Mouse (Mus musculus) erythroid progenitor cell, adult 5-6 weeks (primary cell): ENCODE measurements around the gene Hist1h2bn. TPM values are rescaled to one million over a fixed set of nuclear protein-coding genes. Genes with fewer than 3 reads are reported as not detected.
A peak's percentile ranks its signal among the peaks of the same experiment; 100 is the strongest.

Source experiments
- ATAC-seq: replicated peaks from 2 replicates; pipeline ENCODE4 v1.8.0; 2016; ENCODE audit warnings: moderate number of reproducible peaks, mild to moderate bottlenecking, moderate TSS enrichment, inconsistent platforms; ENCODE audit not compliant: poor library complexity, low FRiP score, severe bottlenecking
- total RNA-seq, 2 experiments: library from RNA; stranded (forward) in 1 of 2; stranded (reverse) in 1 of 2; fragments of 150-400 nt in 1 of 2; fragments of 186-747, 209-891 nt in 1 of 2; gene quantifications; 2 replicates each; pipeline versions ENCODE4 v1.2.3 to v1.2.4; 2015 to 2017; ENCODE audit warnings: low replicate concordance in 2 of 2

Gene Hist1h2bn
- total RNA-seq, 2 experiments from 2014 or later, result 1,688 to 7,011 TPM

- peak; percentile 53 for ATAC-seq
Measured at GRCm38 (mm10) chr13:21778814-21779766, 25.2 kb downstream of the Hist1h2bn start.

- peak; percentile 43 for ATAC-seq
Measured at GRCm38 (mm10) chr13:21779767-21780731, 26.1 kb downstream of the Hist1h2bn start, which contains the start of gene Hist1h1b. Hist1h1b (minus strand) TSS chr13:21780625.

DNA sequence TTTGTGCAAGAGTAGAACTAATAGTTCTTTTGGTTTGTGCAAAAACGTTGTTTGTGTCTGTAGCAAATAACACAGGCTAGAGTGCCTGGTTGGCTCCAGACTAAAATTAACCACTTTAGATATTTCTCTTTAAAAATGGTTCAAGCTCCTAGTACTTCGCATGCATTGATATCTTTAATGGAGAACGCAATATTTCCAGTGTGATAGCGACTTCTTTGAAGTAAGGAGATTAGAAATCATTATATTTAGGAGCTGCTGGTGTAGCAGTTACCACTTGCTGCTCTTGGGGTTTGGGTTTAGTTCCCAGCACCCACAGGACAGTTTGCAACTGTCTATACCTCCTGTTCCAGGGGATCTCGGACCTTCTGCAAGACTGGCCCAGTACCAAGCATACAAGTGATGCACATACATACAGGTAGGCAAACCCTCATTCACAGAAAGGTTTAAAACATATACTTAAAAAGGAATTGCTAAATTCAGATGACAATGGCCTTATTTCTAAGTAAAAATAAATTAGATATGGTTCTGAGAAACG, 27.2 kb downstream of the Hist1h2bn start:
- no peak for ATAC-seq

DNA sequence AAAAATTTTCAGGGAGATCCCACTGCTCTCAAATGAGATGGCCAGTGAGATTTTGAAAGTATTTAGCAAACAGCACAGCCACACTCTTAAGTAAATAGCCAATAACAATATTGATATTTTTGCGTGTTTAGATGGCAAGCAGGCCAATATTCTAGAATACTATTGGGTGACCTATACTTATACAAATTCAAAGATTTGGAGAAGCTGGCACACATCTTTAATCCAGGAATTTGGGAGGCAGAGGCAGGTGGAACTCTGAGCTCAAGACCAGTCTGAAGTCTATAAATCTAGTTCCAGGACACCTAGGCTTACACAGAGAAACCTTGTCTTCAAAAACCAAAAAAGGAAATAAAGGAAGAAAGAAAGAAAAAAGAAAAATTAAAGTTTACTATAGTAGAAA, 27.7 kb downstream of the Hist1h2bn start:
- no peak for ATAC-seq

DNA sequence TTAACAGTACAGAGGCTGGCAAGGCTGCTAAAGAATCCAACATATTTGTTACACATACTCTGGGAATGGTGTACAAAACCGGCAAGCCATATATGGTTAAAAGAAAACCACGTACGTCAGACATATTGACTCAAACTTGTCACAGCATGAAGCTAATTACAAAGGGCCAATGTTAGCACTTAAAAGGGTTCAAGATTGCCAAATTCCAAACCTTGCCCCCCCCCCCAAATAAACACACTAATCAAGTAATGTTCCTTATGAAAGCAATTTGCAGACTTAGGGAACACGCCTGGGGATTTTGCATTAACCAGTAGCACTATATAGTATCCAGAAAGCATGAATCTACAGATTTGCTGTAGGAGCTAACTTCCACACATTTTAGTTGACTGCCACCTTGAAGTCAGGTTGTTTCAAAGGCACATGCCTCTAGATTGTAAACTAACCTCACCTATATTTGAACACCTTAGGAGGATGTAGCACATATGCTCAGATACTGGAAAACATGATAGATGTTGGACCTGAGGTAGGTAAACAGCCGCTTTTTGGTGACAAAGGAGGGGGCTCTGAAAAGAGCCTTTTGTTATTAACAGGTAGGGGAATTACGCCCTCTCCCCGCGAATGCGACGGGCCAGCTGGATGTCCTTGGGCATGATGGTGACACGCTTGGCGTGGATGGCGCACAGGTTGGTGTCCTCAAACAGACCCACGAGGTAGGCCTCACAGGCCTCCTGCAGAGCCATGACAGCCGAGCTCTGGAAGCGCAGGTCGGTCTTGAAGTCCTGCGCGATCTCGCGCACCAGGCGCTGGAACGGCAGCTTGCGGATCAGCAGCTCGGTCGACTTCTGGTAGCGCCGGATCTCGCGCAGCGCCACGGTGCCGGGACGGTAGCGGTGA, 28.7 kb downstream of the Hist1h2bn start:
- peak; percentile 3 for ATAC-seq

DNA sequence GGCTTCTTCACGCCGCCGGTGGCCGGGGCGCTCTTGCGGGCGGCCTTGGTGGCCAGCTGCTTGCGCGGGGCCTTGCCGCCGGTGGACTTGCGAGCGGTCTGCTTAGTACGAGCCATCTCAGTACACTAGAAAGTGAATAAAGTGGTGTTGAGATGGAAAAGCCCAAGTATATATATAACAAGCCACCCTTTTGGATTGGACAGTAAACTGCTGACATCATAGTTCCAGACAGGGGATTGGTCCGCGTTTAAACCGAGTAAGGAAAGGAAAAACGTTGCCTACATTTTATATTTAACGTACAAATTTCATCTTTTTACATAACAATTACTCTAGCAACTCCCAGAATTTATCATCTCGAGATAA, 29.3 kb downstream of the Hist1h2bn start, which contains the start of gene Hist1h3i:
Gene Hist1h3i (minus strand): TSS at position 116 of the 363 bp plus-strand sequence.
- ATAC-seq, result 0 out of 2 replicates have a peak, but pooled peaks have one; percentile 8

DNA sequence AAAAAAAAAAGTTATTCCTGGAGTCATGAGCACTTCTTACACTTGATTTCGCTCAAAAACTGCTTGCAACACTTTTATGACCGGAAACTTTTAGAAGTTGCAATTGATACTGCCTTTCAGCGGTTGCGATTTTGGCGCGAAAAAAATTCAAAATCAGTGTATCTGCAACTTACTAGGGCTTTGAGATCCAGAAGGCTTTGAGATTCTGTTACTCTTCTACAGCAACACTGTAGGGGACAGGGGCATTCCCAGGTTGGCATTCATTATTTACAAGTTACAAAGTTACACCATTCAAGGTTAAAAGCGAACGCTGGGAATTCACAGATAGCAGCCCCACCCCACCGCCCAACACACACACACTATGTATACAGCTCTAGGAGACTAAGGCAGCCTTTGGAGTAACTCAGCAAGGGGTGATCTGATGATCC, 29.8 kb downstream of the Hist1h2bn start:
- ATAC-seq, result no peak

GRCm38 (mm10) chr13:21784311-21784710, 30.4 kb downstream of the Hist1h2bn start:
- ATAC-seq, result no peak

GRCm38 (mm10) chr13:21786189-21786898, 32.4 kb downstream of the Hist1h2bn start:
- ATAC-seq, result peak; percentile 8

DNA sequence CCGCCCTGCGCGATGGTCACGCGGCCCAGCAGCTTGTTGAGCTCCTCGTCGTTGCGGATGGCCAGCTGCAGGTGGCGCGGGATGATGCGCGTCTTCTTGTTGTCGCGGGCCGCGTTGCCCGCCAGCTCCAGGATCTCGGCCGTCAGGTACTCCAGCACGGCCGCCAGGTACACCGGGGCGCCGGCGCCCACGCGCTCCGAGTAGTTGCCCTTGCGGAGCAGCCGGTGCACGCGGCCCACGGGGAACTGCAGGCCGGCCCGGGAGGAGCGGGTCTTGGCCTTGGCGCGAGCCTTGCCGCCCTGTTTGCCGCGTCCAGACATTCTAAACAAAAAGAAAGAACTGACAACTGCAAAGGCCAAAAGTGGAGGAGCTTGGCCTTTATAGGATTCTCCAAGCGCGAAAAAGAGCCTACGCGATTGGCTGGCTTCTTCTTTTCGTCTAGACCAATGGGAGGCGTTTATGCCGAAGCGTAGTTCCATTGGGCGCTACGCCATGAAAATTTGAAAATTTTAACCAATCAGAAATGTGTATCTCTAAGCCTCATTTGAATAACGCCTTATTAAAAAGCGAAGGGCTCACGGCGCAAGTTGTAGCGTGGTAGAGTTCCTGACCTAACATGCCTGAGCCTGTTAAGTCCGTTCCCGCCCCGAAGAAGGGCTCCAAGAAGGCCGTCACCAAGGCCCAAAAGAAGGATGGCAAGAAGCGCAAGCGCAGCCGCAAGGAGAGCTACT, 33.1 kb downstream of the Hist1h2bn start, which contains the start of the genes Hist1h2an and Hist1h2bp:
Gene Hist1h2an (minus strand): TSS at position 320 of the 731 bp plus-strand sequence.
Gene Hist1h2bp (plus strand): TSS at position 563 of the 731 bp plus-strand sequence.
- peak; percentile 74 for ATAC-seq

DNA sequence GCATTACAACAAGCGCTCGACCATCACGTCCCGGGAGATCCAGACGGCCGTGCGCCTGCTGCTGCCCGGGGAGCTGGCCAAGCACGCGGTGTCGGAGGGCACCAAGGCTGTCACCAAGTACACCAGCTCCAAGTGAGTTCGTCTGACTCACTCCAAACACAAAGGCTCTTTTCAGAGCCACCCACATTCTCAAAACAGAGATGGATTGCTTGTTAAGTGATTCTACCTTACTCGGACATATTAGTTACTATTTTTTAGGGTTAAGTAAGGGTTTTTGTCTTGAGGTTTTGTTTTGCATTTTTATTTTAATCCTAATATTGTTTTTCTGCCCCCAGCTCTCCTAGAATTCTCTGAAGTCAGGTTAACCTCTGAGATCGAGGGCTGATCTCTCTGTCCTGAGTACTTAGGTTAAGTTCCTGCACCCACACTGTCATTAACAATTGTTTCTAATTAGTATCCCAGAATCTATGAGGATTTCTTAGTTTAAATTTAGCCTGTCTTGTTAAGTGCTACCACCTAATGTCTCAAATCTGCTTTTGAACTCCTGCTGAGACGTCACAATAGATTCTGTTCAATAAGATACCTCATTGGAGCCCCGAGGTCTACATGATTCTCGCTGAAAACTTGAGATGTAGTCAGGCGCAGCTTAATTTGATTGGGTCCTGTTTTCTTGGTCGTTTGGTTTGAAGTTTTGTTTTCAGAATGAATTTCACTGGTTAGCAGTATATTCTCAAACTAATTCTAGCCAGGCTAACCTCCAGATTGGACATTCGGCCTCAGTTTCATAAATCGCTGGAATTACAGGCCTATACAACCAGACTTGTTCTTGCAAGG, 34.1 kb downstream of the Hist1h2bn start:
- ATAC-seq, result no peak

- ATAC-seq, result no peak
Measured at GRCm38 (mm10) chr13:21789925-21790324, 36.0 kb downstream of the Hist1h2bn start.

GRCm38 (mm10) chr13:21790601-21791283, 36.8 kb downstream of the Hist1h2bn start:
- ATAC-seq, result no peak

DNA sequence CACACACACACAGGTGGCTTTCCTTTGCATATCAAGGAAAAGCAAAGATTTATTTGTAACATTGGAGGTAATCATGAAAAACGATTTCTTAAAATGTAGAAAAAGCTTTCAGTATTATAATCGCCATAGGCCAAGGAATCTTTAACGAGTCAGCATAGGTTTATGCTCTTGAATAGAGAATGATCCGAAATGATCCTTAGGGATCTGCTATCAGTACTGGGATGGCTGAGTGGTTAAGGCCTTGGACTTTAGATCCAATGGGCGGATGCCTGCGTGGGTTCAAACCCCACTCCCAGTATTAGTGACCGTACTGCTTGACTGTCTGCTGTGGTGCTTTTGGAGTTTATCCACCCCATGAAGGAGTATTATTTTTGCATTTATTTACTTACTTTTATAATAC, 41.7 kb downstream of the Hist1h2bn start:
- no peak for ATAC-seq

DNA sequence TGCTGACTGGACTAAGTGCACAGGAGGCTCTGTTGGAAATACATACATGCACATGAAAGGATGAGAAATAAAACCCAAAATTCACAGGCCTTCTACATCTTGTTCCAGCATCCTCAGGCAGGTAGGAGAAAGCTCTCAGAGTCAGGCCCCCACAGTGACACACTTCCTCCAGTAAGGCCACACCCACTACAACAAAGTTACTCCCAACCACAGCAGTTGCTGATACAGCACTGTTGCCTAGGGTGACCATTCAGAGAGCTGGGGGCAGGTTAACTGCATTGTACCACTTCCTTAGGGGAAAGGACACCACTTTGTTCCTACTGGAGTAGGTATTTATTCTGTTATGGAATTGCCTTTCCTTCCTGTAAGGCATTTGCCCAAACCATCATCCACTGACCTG, 43.2 kb downstream of the Hist1h2bn start:
- ATAC-seq, result peak; percentile 80

DNA sequence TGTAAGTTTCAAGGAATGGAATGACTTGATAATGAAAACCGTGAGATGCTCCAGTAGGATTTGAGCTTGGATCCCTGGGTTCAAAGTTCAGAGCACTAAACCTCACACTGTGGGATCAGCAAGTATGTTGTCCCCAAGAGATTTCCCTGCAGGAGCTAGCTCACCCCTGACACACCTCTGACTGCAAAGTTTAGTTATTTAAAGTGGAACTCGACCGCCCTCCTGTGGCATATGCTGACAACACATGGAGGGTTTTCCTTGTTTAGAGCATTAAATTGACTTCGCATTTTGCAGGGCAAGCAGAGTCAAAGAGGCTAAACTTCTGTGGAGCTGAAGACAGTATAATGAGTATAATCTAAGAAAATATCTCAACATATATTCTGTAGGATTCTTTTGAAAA, 49.1 kb downstream of the Hist1h2bn start:
- peak; percentile 83 for ATAC-seq
